Mouse (Mus musculus): ENCODE measurements around the gene Letm1. TPM values are rescaled to one million over a fixed set of nuclear protein-coding genes. Genes with fewer than 3 reads are reported as not detected.

Letm1 gene
- total and polyA plus RNA-seq, 2 experiments: 19.0 to 48.5 TPM

- 5% methylated on average over 11 of the region's 11 CpGs for WGBS
- Histone ChIP-seq H3K27ac (replicated peaks; ENCODE audit: insufficient read depth, low read depth, low read length) (peak overlapping the region; percentile 62; the same call in 1 of the 2 replicates), H3K4me1 (ENCODE audit: control insufficient read depth, insufficient read depth, low read length) (peaks cover 13% of the 10 kb centered on the region)
Observed at GRCm38 (mm10) chr5:33781964-33782344, 663 bp downstream of the Letm1 start.

GRCm38 (mm10) chr5:33777195-33777594 lies 5.4 kb downstream of the Letm1 start:
- peaks cover 17% of the 10 kb centered on the region; the same call in 1 of the 2 replicates for H3K79me2 ChIP-seq (ENCODE audit: control insufficient read depth, insufficient read depth, low read length)
- TF ChIP-seq CTCF (IDR thresholded peaks at IDR 0.05; ENCODE audit: low read depth, low read length) (no peak), POLR2A (IDR thresholded peaks at IDR 0.05; ENCODE audit: extremely low read depth, insufficient read depth, low read length) (no peak)
- no peaks in the 10 kb centered on the region for H3K27me3 ChIP-seq (ENCODE audit: control insufficient read depth, insufficient read depth, low read length)
- H3K4me3 ChIP-seq (ENCODE audit: insufficient read depth, low read depth, low read length): no peak overlapping the region
- H3K9ac ChIP-seq (ENCODE audit: low read depth, low read length): no peak overlapping the region
- no peak overlapping the region for H3K27ac ChIP-seq (replicated peaks; ENCODE audit: insufficient read depth, low read depth, low read length)
- H3K4me1 ChIP-seq (ENCODE audit: control insufficient read depth, insufficient read depth, low read length): peaks cover 11% of the 10 kb centered on the region
- DNase-seq (ENCODE audit: extremely low read depth, low read depth, low spot score): no peak
- peaks cover 20% of the 10 kb centered on the region; the same call in 1 of the 2 replicates for H3K36me3 ChIP-seq (ENCODE audit: control insufficient read depth, insufficient read depth, low read length)

More at GRCm38 (mm10) chr5:33781964-33782344, 663 bp downstream of the Letm1 start:
- H3K36me3 ChIP-seq (ENCODE audit: control insufficient read depth, insufficient read depth, low read length): peaks cover 10% of the 10 kb centered on the region; the same call in 1 of the 2 replicates
- H3K9ac ChIP-seq (ENCODE audit: low read depth, low read length): peak overlapping the region; percentile 78
- H3K27me3 ChIP-seq (ENCODE audit: control insufficient read depth, insufficient read depth, low read length): no peaks in the 10 kb centered on the region
- DNase-seq (ENCODE audit: extremely low read depth, low read depth, low spot score): peak; percentile 39
- TF ChIP-seq CTCF (IDR thresholded peaks at IDR 0.05; ENCODE audit: low read depth, low read length): no peak
- TF ChIP-seq POLR2A (IDR thresholded peaks at IDR 0.05; ENCODE audit: extremely low read depth, insufficient read depth, low read length): no peak
- H3K79me2 ChIP-seq (ENCODE audit: control insufficient read depth, insufficient read depth, low read length): peaks cover 14% of the 10 kb centered on the region; the same call in 1 of the 2 replicates
- H3K4me3 ChIP-seq (ENCODE audit: insufficient read depth, low read depth, low read length): peak overlapping the region; percentile 76

GRCm38 (mm10) chr5:33743481-33743880 lies 39.1 kb downstream of the Letm1 start:
- Histone ChIP-seq H3K9ac (ENCODE audit: low read depth, low read length) (no peak overlapping the region), H3K27me3 (ENCODE audit: control insufficient read depth, insufficient read depth, low read length) (no peaks in the 10 kb centered on the region), H3K36me3 (ENCODE audit: control insufficient read depth, insufficient read depth, low read length) (peaks cover 35% of the 10 kb centered on the region), H3K4me3 (ENCODE audit: insufficient read depth, low read depth, low read length) (no peak overlapping the region), H3K79me2 (ENCODE audit: control insufficient read depth, insufficient read depth, low read length) (no peaks in the 10 kb centered on the region), H3K27ac (replicated peaks; ENCODE audit: insufficient read depth, low read depth, low read length) (no peak overlapping the region), H3K4me1 (ENCODE audit: control insufficient read depth, insufficient read depth, low read length) (0 out of 2 replicates have a peak, but pooled peaks cover 4% of the 10 kb centered on the region)
- no peak for DNase-seq (ENCODE audit: extremely low read depth, low read depth, low spot score)
- WGBS: 86% methylated on average over 8 of the region's 8 CpGs
- TF ChIP-seq POLR2A (IDR thresholded peaks at IDR 0.05; ENCODE audit: extremely low read depth, insufficient read depth, low read length) (no peak), CTCF (IDR thresholded peaks at IDR 0.05; ENCODE audit: low read depth, low read length) (no peak)

- peak; percentile 98 for DNase-seq (ENCODE audit: extremely low read depth, low read depth, low spot score)
- Histone ChIP-seq H3K36me3 (ENCODE audit: control insufficient read depth, insufficient read depth, low read length) (peaks cover 18% of the 10 kb centered on the region; the same call in 1 of the 2 replicates), H3K27ac (replicated peaks; ENCODE audit: insufficient read depth, low read depth, low read length) (no peak overlapping the region; the same call in 1 of the 2 replicates), H3K4me1 (ENCODE audit: control insufficient read depth, insufficient read depth, low read length) (0 out of 2 replicates have a peak, but pooled peaks cover 4% of the 10 kb centered on the region), H3K27me3 (ENCODE audit: control insufficient read depth, insufficient read depth, low read length) (no peaks in the 10 kb centered on the region), H3K79me2 (ENCODE audit: control insufficient read depth, insufficient read depth, low read length) (no peaks in the 10 kb centered on the region), H3K4me3 (ENCODE audit: insufficient read depth, low read depth, low read length) (no peak overlapping the region), H3K9ac (ENCODE audit: low read depth, low read length) (no peak overlapping the region)
- no peak for TF ChIP-seq CTCF (IDR thresholded peaks at IDR 0.05; ENCODE audit: low read depth, low read length)
- TF ChIP-seq POLR2A (IDR thresholded peaks at IDR 0.05; ENCODE audit: extremely low read depth, insufficient read depth, low read length): no peak
- 30% methylated on average over 4 of the region's 4 CpGs for WGBS
Observed at GRCm38 (mm10) chr5:33740548-33740947, 42.1 kb downstream of the Letm1 start.

- no peak overlapping the region for H3K4me3 ChIP-seq (ENCODE audit: insufficient read depth, low read depth, low read length)
- H3K36me3 ChIP-seq (ENCODE audit: control insufficient read depth, insufficient read depth, low read length): peaks cover 9% of the 10 kb centered on the region; the same call in 1 of the 2 replicates
- no peaks in the 10 kb centered on the region for H3K27me3 ChIP-seq (ENCODE audit: control insufficient read depth, insufficient read depth, low read length)
- TF ChIP-seq POLR2A (IDR thresholded peaks at IDR 0.05; ENCODE audit: extremely low read depth, insufficient read depth, low read length) (no peak), CTCF (IDR thresholded peaks at IDR 0.05; ENCODE audit: low read depth, low read length) (no peak)
- 0 out of 2 replicates have a peak, but pooled peaks cover 4% of the 10 kb centered on the region for H3K4me1 ChIP-seq (ENCODE audit: control insufficient read depth, insufficient read depth, low read length)
- H3K9ac ChIP-seq (ENCODE audit: low read depth, low read length): no peak overlapping the region
- no peak for DNase-seq (ENCODE audit: extremely low read depth, low read depth, low spot score)
- no peak overlapping the region for H3K27ac ChIP-seq (replicated peaks; ENCODE audit: insufficient read depth, low read depth, low read length)
- H3K79me2 ChIP-seq (ENCODE audit: control insufficient read depth, insufficient read depth, low read length): no peaks in the 10 kb centered on the region
Observed at GRCm38 (mm10) chr5:33738341-33738740, 44.3 kb downstream of the Letm1 start.

- TF ChIP-seq CTCF (IDR thresholded peaks at IDR 0.05; ENCODE audit: low read depth, low read length): peak; percentile 77
- TF ChIP-seq POLR2A (IDR thresholded peaks at IDR 0.05; ENCODE audit: extremely low read depth, insufficient read depth, low read length): no peak
- Histone ChIP-seq H3K4me1 (ENCODE audit: control insufficient read depth, insufficient read depth, low read length) (0 out of 2 replicates have a peak, but pooled peaks cover 4% of the 10 kb centered on the region), H3K4me3 (ENCODE audit: insufficient read depth, low read depth, low read length) (no peak overlapping the region), H3K27me3 (ENCODE audit: control insufficient read depth, insufficient read depth, low read length) (no peaks in the 10 kb centered on the region), H3K9ac (ENCODE audit: low read depth, low read length) (no peak overlapping the region), H3K79me2 (ENCODE audit: control insufficient read depth, insufficient read depth, low read length) (no peaks in the 10 kb centered on the region), H3K27ac (replicated peaks; ENCODE audit: insufficient read depth, low read depth, low read length) (no peak overlapping the region), H3K36me3 (ENCODE audit: control insufficient read depth, insufficient read depth, low read length) (peaks cover 9% of the 10 kb centered on the region; the same call in 1 of the 2 replicates)
- peak; percentile 69 for DNase-seq (ENCODE audit: extremely low read depth, low read depth, low spot score)
- 22% methylated on average over 7 of the region's 7 CpGs for WGBS
Observed at GRCm38 (mm10) chr5:33737903-33738321, 44.7 kb downstream of the Letm1 start.
